Mouse (Mus musculus) brain, adult 10 weeks (tissue): ENCODE measurements around the gene Aup1. TPM values are rescaled to one million over a fixed set of nuclear protein-coding genes. Genes with fewer than 3 reads are reported as not detected.

ENCODE experiments used
- polyA plus RNA-seq: library from polyadenylated mRNA; stranded (reverse); fragments of 350-450 nt; fragmentation: Illumina TruSeq; extraction: RNeasy Lipid Tissue Mini Kit (QIAGEN cat#74804); gene quantifications from one replicate; pipeline ENCODE4 v1.2.3, GENCODE M21; 2015; ENCODE audit warnings: low read depth, low replicate concordance

The Aup1 gene
- 130 TPM for polyA plus RNA-seq

GRCm38 (mm10) chr6:83054074-83054851 lies at the start of gene Aup1:
Gene Aup1, plus strand, starts transcription at chr6:83054521.

GRCm38 (mm10) chr6:83033249-83034185 lies 20.8 kb upstream of the Aup1 start, which contains the start of the genes Dok1 and Loxl3:
Gene Dok1, minus strand, starts transcription at chr6:83033471.
Gene Loxl3, plus strand, starts transcription at chr6:83034173.

GRCm38 (mm10) chr6:83054871-83055431 lies 630 bp downstream of the Aup1 start, which contains the start of gene Htra2:
Gene Htra2, minus strand, starts transcription at chr6:83055273.

GRCm38 (mm10) chr6:83057790-83058189 lies 3.5 kb downstream of the Aup1 start, which contains the start of gene Dqx1:
Gene Dqx1, plus strand, starts transcription at chr6:83057844.

GRCm38 (mm10) chr6:83070247-83070310 lies 15.8 kb downstream of the Aup1 start, which contains the start of gene Tlx2:
Gene Tlx2, minus strand, starts transcription at chr6:83070293.

GRCm38 (mm10) chr6:83077630-83078323 lies 23.5 kb downstream of the Aup1 start, which contains the start of gene Pcgf1:
Gene Pcgf1, plus strand, starts transcription at chr6:83077869.

GRCm38 (mm10) chr6:83086121-83087035 lies 32.1 kb downstream of the Aup1 start, which contains the start of gene Lbx2:
Gene Lbx2, plus strand, starts transcription at chr6:83086367.

GRCm38 (mm10) chr6:83101316-83101687 lies 47.0 kb downstream of the Aup1 start, which contains the start of the genes Ccdc142 and Gm42688:
Gene Ccdc142, plus strand, starts transcription at chr6:83101601.
Gene Gm42688, plus strand, starts transcription at chr6:83101617.

Other genes with a start within 250 kb of the Aup1 start
- 24.2 TPM for gene Sema4f, start 114.8 kb upstream of the Aup1 start, polyA plus RNA-seq
- not detected for gene M1ap, start 107.6 kb upstream of the Aup1 start, polyA plus RNA-seq
- gene Dok1, start 21.1 kb upstream of the Aup1 start, polyA plus RNA-seq: 1.1 TPM
- gene Loxl3, start 20.3 kb upstream of the Aup1 start, polyA plus RNA-seq: 3.7 TPM
- 47.0 TPM for gene Htra2, start 752 bp downstream of the Aup1 start, polyA plus RNA-seq
- 0.34 TPM for gene Dqx1, start 3.3 kb downstream of the Aup1 start, polyA plus RNA-seq
- gene Tlx2, start 15.8 kb downstream of the Aup1 start, polyA plus RNA-seq: not detected
- gene Pcgf1, start 23.3 kb downstream of the Aup1 start, polyA plus RNA-seq: 39.5 TPM
- not detected for gene Lbx2, start 31.8 kb downstream of the Aup1 start, polyA plus RNA-seq
- 1.9 TPM for gene Ccdc142, start 47.1 kb downstream of the Aup1 start, polyA plus RNA-seq
- gene Gm42688, start 47.1 kb downstream of the Aup1 start, polyA plus RNA-seq: 4.3 TPM
- gene Mrpl53, start 54.5 kb downstream of the Aup1 start, polyA plus RNA-seq: 109 TPM
- gene Mogs, start 61.0 kb downstream of the Aup1 start, polyA plus RNA-seq: 21.4 TPM
- gene Wbp1, start 67.0 kb downstream of the Aup1 start, polyA plus RNA-seq: 53.1 TPM
- gene Ino80b, start 70.9 kb downstream of the Aup1 start, polyA plus RNA-seq: 16.5 TPM
- gene Rtkn, start 80.9 kb downstream of the Aup1 start, polyA plus RNA-seq: 108 TPM
- 30.7 TPM for gene Wdr54, start 101.9 kb downstream of the Aup1 start, polyA plus RNA-seq
- 25.7 TPM for gene 1700003E16Rik, start 101.9 kb downstream of the Aup1 start, polyA plus RNA-seq
- 208 TPM for gene Dctn1, start 111.4 kb downstream of the Aup1 start, polyA plus RNA-seq
- gene Slc4a5, start 165.3 kb downstream of the Aup1 start, polyA plus RNA-seq: 1.6 TPM